Mouse (Mus musculus) lung, adult 2 months (tissue): ENCODE measurements at regions not wholly inside any gene's neighbourhood (a gene's known extent, or its start where the extent isn't known, plus 50 kb on each side); places are given as distances from the start of the nearest gene placed in this dataset.

Experiments
- DNase-seq: peaks from one replicate; pipeline ENCODE4 v3.0.0; 2022
- H3K4me1 ChIP-seq: fragments of 200-500 bp; 2 replicates; pipeline ENCODE4 v1.6.1; 2011; ENCODE audit warnings: low read length; ENCODE audit not compliant: control insufficient read depth, insufficient read depth
- H3K4me3 ChIP-seq: fragments of 200-500 bp; replicated peaks from 2 replicates; pipeline ENCODE3; 2011; ENCODE audit warnings: low read depth, mild to moderate bottlenecking, control low read depth, low read length; ENCODE audit errors: extremely low read depth
- CTCF ChIP-seq: fragments of 200-500 bp; IDR thresholded peaks from 2 replicates; pipeline ENCODE4 v1.5.1; 2011; ENCODE audit warnings: mild to moderate bottlenecking, low read length, control low read depth; ENCODE audit not compliant: insufficient read depth
- POLR2A ChIP-seq: fragments of 200-500 bp; IDR thresholded peaks from 2 replicates; pipeline ENCODE4 v1.6.1; 2011; ENCODE audit warnings: low read depth, mild to moderate bottlenecking, control low read depth, low read length, borderline replicate concordance; ENCODE audit errors: extremely low read depth
- WGBS: fragments of 180-500 bp; shearing (Covaris S2); methylation state at CpG from one replicate; pipeline ENCODE4 v1.1.7; 2018; 5-methylcytosine and 5-hydroxymethylcytosine counted together

GRCm38 (mm10) chr5:25612036-25612705, 93.5 kb downstream of the Xrcc2 start:
- Histone ChIP-seq H3K4me1 (no peaks in the 10 kb centered on the region), H3K4me3 (no peak overlapping the region)
- TF ChIP-seq CTCF (no peak), POLR2A (no peak)
- WGBS, result 86% methylated on average over 9 of the region's 9 CpGs
- DNase-seq, result no peak

- no peak for DNase-seq
- TF ChIP-seq POLR2A (no peak), CTCF (no peak)
- Histone ChIP-seq H3K4me3 (no peak overlapping the region), H3K4me1 (no peaks in the 10 kb centered on the region)
- WGBS, result 24% methylated on average over 9 of the region's 9 CpGs
These were observed 94.0 kb downstream of the Cct8l1 start for GRCm38 (mm10) chr5:25609911-25610310.

- Histone ChIP-seq H3K4me1 (no peaks in the 10 kb centered on the region), H3K4me3 (no peak overlapping the region)
- 41% methylated on average over 2 of the region's 2 CpGs for WGBS
- TF ChIP-seq POLR2A (no peak), CTCF (no peak)
- peak; percentile 7 for DNase-seq
These were observed 86.3 kb downstream of the Cct8l1 start for GRCm38 (mm10) chr5:25602123-25602522.

- 85% methylated on average over 1 of the region's 1 CpGs for WGBS
- no peak for DNase-seq
These were observed 83.5 kb downstream of the Cct8l1 start for GRCm38 (mm10) chr5:25599363-25599762.

GRCm38 (mm10) chr5:25597786-25598185, 81.9 kb downstream of the Cct8l1 start:
- Histone ChIP-seq H3K4me1 (no peaks in the 10 kb centered on the region), H3K4me3 (no peak overlapping the region)
- no peak for DNase-seq
- TF ChIP-seq CTCF (no peak), POLR2A (no peak)
- 88% methylated on average over 6 of the region's 6 CpGs for WGBS

More at GRCm38 (mm10) chr5:25599363-25599762, 83.5 kb downstream of the Cct8l1 start:
- Histone ChIP-seq H3K4me1 (no peaks in the 10 kb centered on the region), H3K4me3 (no peak overlapping the region)
- no peak for TF ChIP-seq CTCF
- TF ChIP-seq POLR2A, result no peak

- no peak for DNase-seq
- Histone ChIP-seq H3K4me1 (no peaks in the 10 kb centered on the region), H3K4me3 (no peak overlapping the region)
- TF ChIP-seq CTCF, result no peak
- no peak for TF ChIP-seq POLR2A
These were observed 75.8 kb downstream of the Cct8l1 start for GRCm38 (mm10) chr5:25591709-25592108.
